8 mouse cellular contexts compared by ENCODE assay signal in the genomic region with DNA sequence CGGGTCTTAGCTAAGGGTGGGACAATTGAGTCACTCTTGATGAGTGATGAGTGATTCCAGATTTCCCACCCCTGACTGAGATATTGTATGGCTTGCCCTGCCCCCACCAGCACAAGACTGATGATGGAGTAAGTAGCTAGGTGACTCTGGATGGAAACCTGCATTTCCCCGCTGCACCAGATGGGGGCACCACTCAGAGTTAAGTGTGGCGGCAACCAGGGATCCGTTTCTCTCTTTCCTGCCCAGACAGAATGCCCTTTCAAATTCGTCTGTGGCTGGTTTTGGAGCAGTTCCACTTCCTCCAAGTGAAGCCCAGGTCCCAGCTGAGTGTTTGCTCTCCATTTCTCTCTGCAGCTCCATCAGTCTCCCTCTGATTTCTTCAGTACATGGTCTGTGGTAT. TPM values are rescaled to one million over a fixed set of nuclear protein-coding genes. Genes with fewer than 3 reads are reported as not detected.
DNase-seq lines count a peak whose midpoint lies in the region; ATAC-seq and TF ChIP-seq lines count a peak whose summit lies in the region.

No protein-coding gene starts in this region.

- 8% methylated on average over 5 of the region's 5 CpGs for WGBS in intestine, embryonic 14.5 days
- WGBS in intestine, embryonic 16.5 days: 8% methylated on average over 5 of the region's 5 CpGs
- 4% methylated on average over 5 of the region's 5 CpGs for WGBS in embryonic facial prominence, embryonic 11.5 days
- WGBS in intestine, postnatal 0 days: 7% methylated on average over 5 of the region's 5 CpGs

- POLR2A ChIA-PET in Patski (lab: Charles Lee): interaction anchor here (0.6 to 0.8 kb wide), 2 partner anchors 39 to 50 kb away, joined by 3 to 4 read pairs; no protein-coding TSS in a partner anchor

- H3K27ac ChIP-seq in intestine, embryonic 14.5 days (ENCODE audit: low read depth): no peak overlapping the region
- H3K27ac ChIP-seq in intestine, embryonic 16.5 days (ENCODE audit: low read length): no peak overlapping the region
- no peak overlapping the region for H3K27ac ChIP-seq in embryonic facial prominence, embryonic 11.5 days (replicated peaks; ENCODE audit: low read depth, low read length)
- no peak overlapping the region for H3K27ac ChIP-seq in intestine, postnatal 0 days (ENCODE audit: low read depth, low read length)

- no peak overlapping the region for H3K4me3 ChIP-seq in intestine, embryonic 14.5 days (ENCODE audit: low read depth, low read length)
- H3K4me3 ChIP-seq in intestine, embryonic 16.5 days (ENCODE audit: low read length): no peak overlapping the region
- H3K4me3 ChIP-seq in embryonic facial prominence, embryonic 11.5 days (ENCODE audit: low read depth, low read length): no peak overlapping the region
- no peak overlapping the region for H3K4me3 ChIP-seq in intestine, postnatal 0 days (ENCODE audit: low read depth, low read length)

- TF ChIP-seq CTCF in Patski (IDR thresholded peaks at IDR 0.05): peak; percentile 77
- TF ChIP-seq CTCF in intestine, postnatal 0 days (IDR thresholded peaks at IDR 0.05; ENCODE audit: low read depth): peak; percentile 71

- peak; percentile 78 for DNase-seq in intestine, embryonic 14.5 days (ENCODE audit: low spot score)
- DNase-seq in Patski (ENCODE audit: low read depth, low spot score): no peak
- peak; percentile 63 for DNase-seq in embryonic facial prominence, embryonic 11.5 days (ENCODE audit: low spot score)
- peak; percentile 65 to 70 for DNase-seq in lung, adult 18-20 months
- DNase-seq in right cerebral cortex, postnatal 4 days: peak; percentile 55
- no peak for DNase-seq in ovary, postnatal 10 days (ENCODE audit: low spot score)

- H3K27me3 ChIP-seq in intestine, embryonic 14.5 days (replicated peaks; ENCODE audit: control insufficient read depth, insufficient read depth, low read length): peaks cover 33% of the 10 kb centered on the region
- H3K27me3 ChIP-seq in intestine, embryonic 16.5 days (replicated peaks; ENCODE audit: control insufficient read depth, insufficient read depth, low read length): peaks cover 23% of the 10 kb centered on the region
- H3K27me3 ChIP-seq in Patski: no peaks in the 10 kb centered on the region
- peaks cover 14% of the 10 kb centered on the region for H3K27me3 ChIP-seq in embryonic facial prominence, embryonic 11.5 days (ENCODE audit: control insufficient read depth, insufficient read depth, low read length)
- H3K27me3 ChIP-seq in intestine, postnatal 0 days (replicated peaks; ENCODE audit: control insufficient read depth, insufficient read depth, low read length): peaks cover 30% of the 10 kb centered on the region

- no peaks in the 10 kb centered on the region for H3K36me3 ChIP-seq in intestine, embryonic 14.5 days (ENCODE audit: control insufficient read depth, insufficient read depth, low read length)
- H3K36me3 ChIP-seq in intestine, embryonic 16.5 days (ENCODE audit: control insufficient read depth, insufficient read depth, low read length): peaks cover 2% of the 10 kb centered on the region; the same call in 1 of the 2 replicates
- H3K36me3 ChIP-seq in embryonic facial prominence, embryonic 11.5 days (replicated peaks; ENCODE audit: control insufficient read depth, insufficient read depth, low read depth, low read length): no peaks in the 10 kb centered on the region
- no peaks in the 10 kb centered on the region for H3K36me3 ChIP-seq in intestine, postnatal 0 days (ENCODE audit: control insufficient read depth, insufficient read depth)

- H3K4me2 ChIP-seq in intestine, embryonic 14.5 days (ENCODE audit: low read length): no peak overlapping the region
- H3K4me2 ChIP-seq in intestine, embryonic 16.5 days (ENCODE audit: low read depth, low read length): no peak overlapping the region
- no peak overlapping the region for H3K4me2 ChIP-seq in embryonic facial prominence, embryonic 11.5 days (ENCODE audit: low read depth, low read length)
- H3K4me2 ChIP-seq in intestine, postnatal 0 days (replicated peaks; ENCODE audit: low read depth): no peak overlapping the region

- no peaks in the 10 kb centered on the region for H3K9me3 ChIP-seq in intestine, embryonic 14.5 days (ENCODE audit: control insufficient read depth, low read length)
- H3K9me3 ChIP-seq in intestine, embryonic 16.5 days (ENCODE audit: control insufficient read depth, low read length): no peaks in the 10 kb centered on the region
- no peaks in the 10 kb centered on the region for H3K9me3 ChIP-seq in embryonic facial prominence, embryonic 11.5 days (replicated peaks; ENCODE audit: control insufficient read depth, low read length)
- H3K9me3 ChIP-seq in intestine, postnatal 0 days (ENCODE audit: control insufficient read depth): no peaks in the 10 kb centered on the region

- H3K9ac ChIP-seq in intestine, embryonic 14.5 days (ENCODE audit: low read length): no peak overlapping the region
- H3K9ac ChIP-seq in intestine, embryonic 16.5 days (ENCODE audit: low read depth, low read length): no peak overlapping the region
- H3K9ac ChIP-seq in embryonic facial prominence, embryonic 11.5 days (replicated peaks; ENCODE audit: low read length): no peak overlapping the region
- no peak overlapping the region for H3K9ac ChIP-seq in intestine, postnatal 0 days (ENCODE audit: low read depth, low read length)

- peaks cover 4% of the 10 kb centered on the region; the same call in 1 of the 2 replicates for H3K4me1 ChIP-seq in intestine, embryonic 14.5 days (replicated peaks; ENCODE audit: control insufficient read depth, insufficient read depth, low read length)
- H3K4me1 ChIP-seq in intestine, embryonic 16.5 days (ENCODE audit: control insufficient read depth, insufficient read depth, low read length): no peaks in the 10 kb centered on the region; the same call in 1 of the 2 replicates
- no peaks in the 10 kb centered on the region; the same call in 1 of the 2 replicates for H3K4me1 ChIP-seq in embryonic facial prominence, embryonic 11.5 days (ENCODE audit: control insufficient read depth, insufficient read depth, low read length)
- H3K4me1 ChIP-seq in intestine, postnatal 0 days (replicated peaks; ENCODE audit: control insufficient read depth, insufficient read depth, low read length): no peaks in the 10 kb centered on the region

- in situ Hi-C loops in Patski (cut with MboI; ENCODE audit: low pct_unique_long_range_greater_than_20kb): loop anchor here (5.0 kb wide), 1 partner anchor 45 kb away; no protein-coding TSS in a partner anchor

- no peak for ATAC-seq in intestine, embryonic 14.5 days (replicated peaks; ENCODE audit: low FRiP score, low TSS enrichment, low read depth)
- ATAC-seq in intestine, embryonic 16.5 days: no peak
- ATAC-seq in Patski: no peak
- ATAC-seq in embryonic facial prominence, embryonic 11.5 days (replicated peaks; ENCODE audit: insufficient number of reproducible peaks, low FRiP score, low TSS enrichment, low read depth): no peak
- ATAC-seq in intestine, postnatal 0 days: no peak

- CTCF ChIA-PET in Patski (lab: Charles Lee): interaction anchor here (0.8 to 6.9 kb wide), 7 partner anchors 9 to 53 kb away, joined by 3 to 45 read pairs (median 4); no protein-coding TSS in a partner anchor

RNA-seq across cellular contexts. Expression of a gene that starts 8.5 kb away (rescaled TPM):
- 0.96 and 1.1 TPM in 2 replicates for polyA plus RNA-seq in intestine, embryonic 14.5 days (2014; fragmentation: Nextera tagmentation; extraction: Ambion mirVana)
- 0.38 and 0.70 TPM in 2 replicates for polyA plus RNA-seq in intestine, embryonic 16.5 days (2015; fragmentation: Nextera tagmentation; extraction: Ambion mirVana)
- polyA plus RNA-seq in Patski (2021): 1.2 TPM
- polyA plus RNA-seq in embryonic facial prominence, embryonic 11.5 days (2014; fragmentation: Nextera tagmentation; extraction: Ambion mirVana): 4.8 and 5.3 TPM in 2 replicates
- polyA plus RNA-seq in intestine, postnatal 0 days (2015; fragmentation: Nextera tagmentation; extraction: Ambion mirVana): 0.22 and 0.27 TPM in 2 replicates

RNA-seq across cellular contexts. Expression of a gene that starts 40.8 kb away (rescaled TPM):
- polyA plus RNA-seq in intestine, embryonic 14.5 days (2014; fragmentation: Nextera tagmentation; extraction: Ambion mirVana): 41.8 and 50.5 TPM in 2 replicates
- 256 and 335 TPM in 2 replicates for polyA plus RNA-seq in intestine, embryonic 16.5 days (2015; fragmentation: Nextera tagmentation; extraction: Ambion mirVana)
- polyA plus RNA-seq in Patski (2021): 142 TPM
- 11.3 and 13.1 TPM in 2 replicates for polyA plus RNA-seq in embryonic facial prominence, embryonic 11.5 days (2014; fragmentation: Nextera tagmentation; extraction: Ambion mirVana)
- 358 and 402 TPM in 2 replicates for polyA plus RNA-seq in intestine, postnatal 0 days (2015; fragmentation: Nextera tagmentation; extraction: Ambion mirVana)

RNA-seq across cellular contexts. Expression of a gene that starts 47.8 kb away (rescaled TPM):
- 17.6 and 18.1 TPM in 2 replicates for polyA plus RNA-seq in intestine, embryonic 14.5 days (2014; fragmentation: Nextera tagmentation; extraction: Ambion mirVana)
- polyA plus RNA-seq in intestine, embryonic 16.5 days (2015; fragmentation: Nextera tagmentation; extraction: Ambion mirVana): 7.2 TPM in 2 replicates
- polyA plus RNA-seq in Patski (2021): 6.4 TPM
- polyA plus RNA-seq in embryonic facial prominence, embryonic 11.5 days (2014; fragmentation: Nextera tagmentation; extraction: Ambion mirVana): 23.1 and 25.1 TPM in 2 replicates
- 2.4 and 3.3 TPM in 2 replicates for polyA plus RNA-seq in intestine, postnatal 0 days (2015; fragmentation: Nextera tagmentation; extraction: Ambion mirVana)

Comparison
In these comparisons a context has a peak if more than half of its experiments do, and no peak if none do; other contexts are left out.
1. DNase-seq: peak in intestine, embryonic 14.5 days (single experiment), embryonic facial prominence, embryonic 11.5 days (single experiment), lung, adult 18-20 months (2 of 2) and right cerebral cortex, postnatal 4 days (single experiment); none in Patski (single experiment) and ovary, postnatal 10 days (single experiment).